Mouse (Mus musculus) intestine, embryonic 15.5 days (tissue): ENCODE measurements around the gene Nxn. TPM values are rescaled to one million over a fixed set of nuclear protein-coding genes. Genes with fewer than 3 reads are reported as not detected.
"Not testable (repeated sequence)": the region's sequence is repeated elsewhere in the genome, so short reads cannot be mapped to it uniquely, and the experiment has no call there.

Experiments used
- ATAC-seq: fragments of 200-750 bp; cut with Nextera tagmentation; 2 replicates; pipeline ENCODE4 v1.8.0; 2017; ENCODE audit warnings: moderate TSS enrichment, moderate library complexity
- H3K27ac ChIP-seq: fragments of 300-500 bp; sonication (generic); 2 replicates; pipeline ENCODE4 v1.5.1; 2015; ENCODE audit warnings: mild to moderate bottlenecking, inconsistent platforms
- H3K27me3 ChIP-seq: fragments of 300-500 bp; sonication (generic); replicated peaks from 2 replicates; pipeline ENCODE4 v1.6.1; 2015; ENCODE audit warnings: inconsistent platforms
- H3K36me3 ChIP-seq: fragments of 300-500 bp; sonication (generic); 2 replicates; pipeline ENCODE4 v1.6.1; 2015; ENCODE audit warnings: inconsistent platforms
- H3K4me1 ChIP-seq: fragments of 300-500 bp; sonication (generic); replicated peaks from 2 replicates; pipeline ENCODE4 v1.6.1; 2015; ENCODE audit warnings: inconsistent platforms
- H3K4me2 ChIP-seq: fragments of 300-500 bp; sonication (generic); replicated peaks from 2 replicates; pipeline ENCODE4 v1.6.1; 2015; ENCODE audit warnings: mild to moderate bottlenecking, inconsistent platforms
- H3K4me3 ChIP-seq: fragments of 300-500 bp; sonication (generic); replicated peaks from 2 replicates; pipeline ENCODE4 v1.5.1; 2015; ENCODE audit warnings: inconsistent platforms
- H3K9ac ChIP-seq: fragments of 300-500 bp; sonication (generic); 2 replicates; pipeline ENCODE4 v1.6.1; 2015; ENCODE audit warnings: inconsistent platforms
- H3K9me3 ChIP-seq: fragments of 300-500 bp; sonication (generic); 2 replicates; pipeline ENCODE4 v1.6.1; 2016; ENCODE audit warnings: inconsistent platforms
- WGBS: fragments of 180-500 bp; shearing (Covaris S2); methylation state at CpG from one replicate; pipeline ENCODE4 v1.1.7; 2015; 5-methylcytosine and 5-hydroxymethylcytosine counted together
- polyA plus RNA-seq: library from polyadenylated mRNA; unstranded; fragments of >200 nt; fragmentation: Nextera tagmentation; extraction: Ambion mirVana; gene quantifications from 2 replicates; pipeline ENCODE4 v1.2.1, GENCODE M21; 2015

Nxn gene
- polyA plus RNA-seq, 1 experiment from 2014 or later = 31.1 TPM

DNA sequence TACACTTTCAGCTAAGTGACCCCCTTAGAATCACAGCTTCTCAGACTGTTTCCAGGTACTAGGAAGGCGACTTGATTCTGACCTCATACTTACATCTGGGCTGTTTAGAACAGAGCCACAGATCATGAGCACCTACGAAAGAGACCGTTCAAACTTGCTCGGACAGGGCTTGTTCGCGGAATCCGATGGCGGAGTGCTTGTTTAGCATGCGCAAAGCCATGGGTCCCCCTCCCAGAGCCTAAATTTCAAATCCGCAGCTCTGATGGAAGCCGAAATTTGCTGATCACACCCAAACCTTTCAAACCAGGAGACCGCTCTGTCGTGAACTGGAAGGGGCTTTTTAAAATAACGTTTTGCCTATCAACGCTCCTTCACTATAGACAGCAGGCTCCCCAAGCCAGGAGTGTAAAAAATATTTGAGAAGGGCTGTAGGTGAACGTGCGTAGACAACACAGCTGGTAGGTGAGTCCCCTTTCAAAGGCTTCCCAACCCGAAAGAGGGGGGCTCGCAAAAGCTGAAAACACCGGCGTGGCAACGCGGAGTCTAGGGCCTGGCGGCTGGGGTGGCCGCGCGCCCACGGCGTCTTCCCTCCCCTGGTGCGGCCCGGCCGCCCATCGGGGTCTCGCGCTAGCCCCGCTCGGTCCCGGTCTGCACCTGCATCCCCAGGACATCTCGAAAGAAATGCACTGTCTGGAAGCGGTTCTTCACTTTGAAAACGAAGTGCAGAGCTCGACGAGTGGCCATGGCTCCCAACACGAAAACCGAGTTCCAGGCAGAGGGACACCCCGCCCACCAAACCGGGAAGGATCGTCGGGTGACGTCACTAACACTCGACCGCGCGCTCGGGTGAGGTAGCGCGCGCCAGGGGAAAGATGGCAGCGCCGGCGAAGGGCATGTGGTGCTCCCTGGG, 155.8 kb downstream of the Nxn start, which contains the start of the genes Mrm3 and Glod4:
Gene Mrm3, plus strand, starts transcription at position 815 of the 910 bp plus-strand sequence.
Gene Glod4, minus strand, starts transcription at position 825 of the 910 bp plus-strand sequence.
- H3K9ac ChIP-seq = peak within 1 kb of the TSS; percentile 81
- H3K4me3 ChIP-seq = peak within 1 kb of the TSS; percentile 90
- H3K4me2 ChIP-seq = peak within 1 kb of the TSS; percentile 77
- H3K9me3 ChIP-seq = no peaks in the 10 kb centered on the region
- no peaks in the 10 kb centered on the region for H3K36me3 ChIP-seq
- no peaks in the 10 kb centered on the region for H3K27me3 ChIP-seq
- H3K4me1 ChIP-seq = peaks cover 15% of the 10 kb centered on the region
- H3K27ac ChIP-seq = peak within 1 kb of the TSS; percentile 62; the same call in 1 of the 2 replicates
- ATAC-seq = peak; percentile 95
- WGBS = under 1% methylated on average over 61 of the region's 61 CpGs

DNA sequence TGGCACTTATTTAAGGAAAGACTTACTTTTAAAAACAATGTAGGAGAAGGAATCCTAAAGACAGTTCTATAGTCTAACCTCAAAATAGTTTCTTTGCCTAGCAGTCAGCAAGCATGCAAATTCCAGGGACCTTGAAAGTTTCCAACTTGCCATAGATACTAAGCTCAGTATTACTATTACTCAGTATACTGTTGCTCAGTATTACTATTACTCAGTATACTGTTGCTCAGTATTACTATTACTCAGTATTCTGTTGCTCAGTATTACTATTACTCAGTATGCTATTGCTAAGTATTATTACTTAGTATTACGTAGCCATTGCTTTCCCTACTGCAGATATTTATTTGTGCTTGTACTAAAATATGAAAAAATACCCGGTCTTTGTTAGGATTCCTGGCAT, 159.2 kb downstream of the Nxn start:
- H3K4me2 ChIP-seq = no peak overlapping the region
- no peaks in the 10 kb centered on the region for H3K27me3 ChIP-seq
- H3K9ac ChIP-seq = no peak overlapping the region
- peaks cover 13% of the 10 kb centered on the region; the same call in 1 of the 2 replicates for H3K36me3 ChIP-seq
- no peak overlapping the region for H3K27ac ChIP-seq
- H3K4me1 ChIP-seq = peaks cover 11% of the 10 kb centered on the region
- H3K9me3 ChIP-seq = no peaks in the 10 kb centered on the region
- 94% methylated on average over 2 of the region's 2 CpGs for WGBS
- H3K4me3 ChIP-seq = no peak overlapping the region
- ATAC-seq = no peak

- H3K4me2 ChIP-seq = no peak overlapping the region
- no peaks in the 10 kb centered on the region for H3K27me3 ChIP-seq
- no peak overlapping the region for H3K4me3 ChIP-seq
- H3K9me3 ChIP-seq = no peaks in the 10 kb centered on the region
- H3K36me3 ChIP-seq = peaks cover 33% of the 10 kb centered on the region; the same call in 1 of the 2 replicates
- 90% methylated on average over 3 of the region's 3 CpGs for WGBS
- no peak overlapping the region for H3K27ac ChIP-seq
- H3K9ac ChIP-seq = no peak overlapping the region
- no peak for ATAC-seq
- H3K4me1 ChIP-seq = no peaks in the 10 kb centered on the region
These were observed 162.8 kb downstream of the Nxn start for GRCm38 (mm10) chr11:76236136-76236535.

DNA sequence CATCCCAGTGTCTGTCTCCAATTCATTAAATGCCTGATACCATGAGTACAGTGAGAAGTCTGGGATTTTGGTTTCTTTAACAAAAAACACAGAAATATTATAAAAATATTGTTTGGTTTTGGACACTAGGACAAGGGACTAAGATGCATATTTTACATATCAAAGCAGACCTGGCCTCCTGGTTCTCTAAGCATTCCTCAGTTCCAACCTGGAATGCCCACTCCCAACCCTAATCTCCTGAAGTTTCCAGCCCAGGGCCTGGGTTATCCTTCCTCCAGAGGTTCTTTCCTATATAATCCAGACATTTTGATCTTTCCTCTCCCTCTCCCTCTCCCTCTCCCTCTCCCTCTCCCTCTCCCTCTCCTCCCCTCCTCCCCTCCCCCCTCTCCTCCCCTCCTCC, 173.9 kb downstream of the Nxn start:
- no peak overlapping the region for H3K4me2 ChIP-seq
- H3K4me1 ChIP-seq = no peaks in the 10 kb centered on the region
- H3K9ac ChIP-seq = no peak overlapping the region
- ATAC-seq = no peak
- no peak overlapping the region for H3K4me3 ChIP-seq
- no peak overlapping the region for H3K27ac ChIP-seq
- H3K36me3 ChIP-seq = peaks cover 13% of the 10 kb centered on the region
- no peaks in the 10 kb centered on the region for H3K27me3 ChIP-seq
- no peaks in the 10 kb centered on the region for H3K9me3 ChIP-seq

GRCm38 (mm10) chr11:76224631-76225030, 174.3 kb downstream of the Nxn start:
- no peak overlapping the region for H3K27ac ChIP-seq
- no peak overlapping the region for H3K9ac ChIP-seq
- no peaks in the 10 kb centered on the region for H3K9me3 ChIP-seq
- H3K27me3 ChIP-seq = no peaks in the 10 kb centered on the region
- no peak for ATAC-seq
- no peak overlapping the region for H3K4me2 ChIP-seq
- H3K4me3 ChIP-seq = no peak overlapping the region
- H3K4me1 ChIP-seq = no peaks in the 10 kb centered on the region
- 94% methylated on average over 5 of the region's 5 CpGs for WGBS
- peaks cover 13% of the 10 kb centered on the region for H3K36me3 ChIP-seq

DNA sequence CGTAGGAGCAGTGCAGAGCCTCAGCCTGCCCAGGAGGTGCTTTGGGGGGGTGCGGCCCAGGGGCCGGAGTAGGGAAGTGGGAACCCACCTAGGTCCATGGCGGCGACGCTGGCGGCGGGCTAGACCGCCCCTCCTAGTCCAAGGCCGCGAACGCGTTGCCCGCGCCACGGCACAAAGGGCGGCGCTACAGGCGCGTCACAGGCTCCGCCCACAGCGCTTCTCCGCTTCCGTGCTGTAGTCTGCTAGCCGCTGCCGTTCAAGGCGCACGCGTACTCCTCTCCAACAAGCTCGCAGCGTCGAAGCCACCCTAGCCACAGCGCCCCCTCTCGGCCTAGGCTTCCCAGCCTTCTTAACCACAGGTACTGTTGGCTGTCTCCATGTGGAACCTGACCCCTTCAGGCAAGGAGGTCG, 181.5 kb downstream of the Nxn start, which contains the start of the genes Dbil5 and Gemin4:
Gene Dbil5, plus strand, starts transcription at position 219 of the 411 bp plus-strand sequence.
Gene Gemin4, minus strand, starts transcription at position 275 of the 411 bp plus-strand sequence.
- Histone ChIP-seq H3K4me1 (peaks cover 11% of the 10 kb centered on the region; the same call in 1 of the 2 replicates), H3K27ac (peak within 1 kb of the TSS; percentile 90), H3K4me2 (peak within 1 kb of the TSS; percentile 75), H3K9me3 (no peaks in the 10 kb centered on the region), H3K27me3 (no peaks in the 10 kb centered on the region), H3K4me3 (peak within 1 kb of the TSS; percentile 84), H3K9ac (peak within 1 kb of the TSS; percentile 94), H3K36me3 (peaks cover 9% of the 10 kb centered on the region)
- ATAC-seq = peak; percentile 98
- WGBS = under 1% methylated on average over 35 of the region's 35 CpGs

GRCm38 (mm10) chr11:76216681-76217389, 182.1 kb downstream of the Nxn start:
- WGBS = 2% methylated on average over 33 of the region's 33 CpGs
- Histone ChIP-seq H3K9ac (peak overlapping the region; percentile 94), H3K4me1 (peaks cover 11% of the 10 kb centered on the region; the same call in 1 of the 2 replicates), H3K36me3 (peaks cover 14% of the 10 kb centered on the region), H3K4me2 (peak overlapping the region; percentile 75), H3K4me3 (peak overlapping the region; percentile 84), H3K27me3 (no peaks in the 10 kb centered on the region), H3K9me3 (no peaks in the 10 kb centered on the region), H3K27ac (peak overlapping the region; percentile 90)
- ATAC-seq = peak; percentile 4

DNA sequence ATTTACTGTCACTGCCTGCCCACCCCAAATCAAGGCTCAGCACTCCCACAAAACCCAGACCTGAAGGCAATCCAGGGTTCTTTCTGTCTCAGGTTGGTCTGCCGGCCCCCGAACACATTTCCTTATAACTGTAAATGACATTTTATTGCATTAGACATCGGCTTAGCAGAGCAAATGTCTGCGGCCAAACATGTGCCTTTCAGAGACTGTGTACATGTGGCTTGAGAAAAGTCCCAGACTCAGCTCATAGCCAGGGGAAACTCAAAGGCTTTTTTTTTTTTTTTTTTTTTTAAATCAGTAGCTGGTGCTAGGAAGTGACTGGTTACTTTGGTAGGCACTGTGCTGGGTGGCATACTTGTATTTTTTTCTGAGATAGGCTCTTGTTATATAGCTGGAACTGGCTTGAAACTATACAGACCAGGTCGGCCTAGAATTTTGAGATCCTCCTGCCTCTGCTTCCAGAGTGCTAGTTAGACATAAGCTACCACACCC, 182.8 kb downstream of the Nxn start:
- WGBS = 78% methylated on average over 5 of the region's 5 CpGs
- Histone ChIP-seq H3K4me2 (peak overlapping the region; percentile 75), H3K9ac (no peak overlapping the region), H3K9me3 (no peaks in the 10 kb centered on the region), H3K36me3 (peaks cover 15% of the 10 kb centered on the region), H3K4me1 (peaks cover 11% of the 10 kb centered on the region; the same call in 1 of the 2 replicates), H3K27ac (peak overlapping the region; percentile 90; the same call in 1 of the 2 replicates), H3K27me3 (no peaks in the 10 kb centered on the region), H3K4me3 (peak overlapping the region; percentile 84)
- ATAC-seq = no peak

GRCm38 (mm10) chr11:76215011-76215410, 183.9 kb downstream of the Nxn start:
- Histone ChIP-seq H3K9me3 (no peaks in the 10 kb centered on the region), H3K4me1 (peaks cover 14% of the 10 kb centered on the region; the same call in 1 of the 2 replicates), H3K27me3 (no peaks in the 10 kb centered on the region), H3K4me3 (no peak overlapping the region), H3K9ac (no peak overlapping the region), H3K27ac (no peak overlapping the region), H3K36me3 (peaks cover 17% of the 10 kb centered on the region), H3K4me2 (no peak overlapping the region)
- WGBS = 76% methylated on average over 2 of the region's 2 CpGs
- no peak for ATAC-seq

GRCm38 (mm10) chr11:76213841-76214240, 185.1 kb downstream of the Nxn start:
- Histone ChIP-seq H3K4me3 (no peak overlapping the region), H3K9me3 (no peaks in the 10 kb centered on the region), H3K9ac (no peak overlapping the region), H3K36me3 (peaks cover 20% of the 10 kb centered on the region), H3K4me1 (peaks cover 14% of the 10 kb centered on the region; the same call in 1 of the 2 replicates), H3K27me3 (no peaks in the 10 kb centered on the region), H3K27ac (no peak overlapping the region), H3K4me2 (no peak overlapping the region)
- ATAC-seq = no peak
- WGBS = 87% methylated on average over 5 of the region's 5 CpGs

- not testable (repeated sequence) for H3K9ac ChIP-seq, H3K4me2 ChIP-seq, H3K27me3 ChIP-seq, H3K27ac ChIP-seq, H3K9me3 ChIP-seq, H3K4me3 ChIP-seq, ATAC-seq
- WGBS = 90% methylated on average over 5 of the region's 6 CpGs
- Histone ChIP-seq H3K36me3 (peaks cover 38% of the 10 kb centered on the region), H3K4me1 (peaks cover 13% of the 10 kb centered on the region; the same call in 1 of the 2 replicates)
These were observed 187.3 kb downstream of the Nxn start for GRCm38 (mm10) chr11:76211595-76211994.
